Mouse (Mus musculus) heart, postnatal 0 days (tissue): ENCODE data around the gene Zfp60. TPM values are rescaled to one million over a fixed set of nuclear protein-coding genes. Genes with fewer than 3 reads are reported as not detected.

Source experiments
- ATAC-seq: fragments of 200-750 bp; cut with Nextera tagmentation; 2 replicates; pipeline ENCODE4 v1.8.0; 2017; ENCODE audit warnings: low read depth, moderate number of reproducible peaks, moderate library complexity; ENCODE audit not compliant: insufficient read depth
- DNase-seq: peaks from one replicate; pipeline ENCODE4 v3.0.0-alpha.2; 2016; ENCODE audit warnings: low spot score
- H3K27ac ChIP-seq: fragments of 300-500 bp; sonication (generic); 2 replicates; pipeline ENCODE4 v1.5.1; 2014; ENCODE audit warnings: low read depth, mild to moderate bottlenecking
- H3K27me3 ChIP-seq: fragments of 300-500 bp; sonication (generic); 2 replicates; pipeline ENCODE4 v1.6.1; 2014; ENCODE audit warnings: low read length, mixed read lengths; ENCODE audit not compliant: control insufficient read depth, insufficient read depth
- H3K36me3 ChIP-seq: fragments of 300-500 bp; sonication (generic); replicated peaks from 2 replicates; pipeline ENCODE4 v1.6.1; 2014; ENCODE audit warnings: low read length, mixed read lengths; ENCODE audit not compliant: control insufficient read depth, insufficient read depth
- H3K4me1 ChIP-seq: fragments of 300-500 bp; sonication (generic); 2 replicates; pipeline ENCODE4 v1.6.1; 2014; ENCODE audit warnings: antibody characterized with exemption; ENCODE audit not compliant: control insufficient read depth, insufficient read depth
- H3K4me2 ChIP-seq: fragments of 300-500 bp; sonication (generic); 2 replicates; pipeline ENCODE4 v1.6.1; 2014; ENCODE audit warnings: low read depth, mild to moderate bottlenecking, low read length, moderate library complexity
- H3K4me3 ChIP-seq: fragments of 300-500 bp; sonication (generic); 2 replicates; pipeline ENCODE4 v1.5.1; 2014; ENCODE audit warnings: low read depth, low read length
- H3K9ac ChIP-seq: fragments of 300-500 bp; sonication (generic); replicated peaks from 2 replicates; pipeline ENCODE4 v1.6.1; 2014; ENCODE audit warnings: low read depth, low read length, mixed read lengths
- H3K9me3 ChIP-seq: fragments of 300-500 bp; sonication (generic); replicated peaks from 2 replicates; pipeline ENCODE4 v1.6.1; 2016; ENCODE audit warnings: low read length; ENCODE audit not compliant: control insufficient read depth
- CTCF ChIP-seq: IDR thresholded peaks from 2 replicates; pipeline ENCODE4 v1.5.1; 2016; ENCODE audit warnings: antibody characterized with exemption, control low read depth, low read depth
- EP300 ChIP-seq: IDR thresholded peaks from 2 replicates; pipeline ENCODE4 v1.6.1; 2016; ENCODE audit warnings: antibody characterized with exemption, low read depth
- WGBS: fragments of 180-500 bp; shearing (Covaris S2); extraction: QIAGEN DNeasy Blood & Tissue Kit; methylation state at CpG from one replicate; pipeline ENCODE4 v1.1.7; 2014; 5-methylcytosine and 5-hydroxymethylcytosine counted together
- polyA plus RNA-seq: library from polyadenylated mRNA; unstranded; fragments of >200 nt; fragmentation: Nextera tagmentation; extraction: Ambion mirVana; gene quantifications from 2 replicates; pipeline ENCODE4 v1.2.1, GENCODE M21; 2015
- total RNA-seq: library from RNA; depleted of rRNA; stranded (reverse); fragments of >200 nt; gene quantifications from 2 replicates; pipeline ENCODE4 v1.2.3, GENCODE M21; 2014; ENCODE audit warnings: low replicate concordance

The Zfp60 gene
- total and polyA plus RNA-seq, 2 experiments from 2014 or later = 3.8 to 11.1 TPM

- Histone ChIP-seq H3K4me1 (0 out of 2 replicates have a peak, but pooled peaks cover 3% of the 10 kb centered on the region), H3K9ac (no peak overlapping the region), H3K4me3 (no peak overlapping the region), H3K4me2 (no peak overlapping the region), H3K27ac (no peak overlapping the region), H3K27me3 (0 out of 2 replicates have a peak, but pooled peaks cover 7% of the 10 kb centered on the region), H3K36me3 (no peaks in the 10 kb centered on the region), H3K9me3 (no peaks in the 10 kb centered on the region)
- DNase-seq = no peak
- no peak for TF ChIP-seq EP300
- TF ChIP-seq CTCF = no peak
- no peak for ATAC-seq
- WGBS = 70% methylated on average over 3 of the region's 3 CpGs
Measured at GRCm38 (mm10) chr7:27687836-27688235, 43.4 kb upstream of the Zfp60 start.

GRCm38 (mm10) chr7:27688246-27688788 lies 42.9 kb upstream of the Zfp60 start:
- Histone ChIP-seq H3K27me3 (0 out of 2 replicates have a peak, but pooled peaks cover 7% of the 10 kb centered on the region), H3K36me3 (no peaks in the 10 kb centered on the region), H3K27ac (peak overlapping the region; percentile 54; the same call in 1 of the 2 replicates), H3K4me2 (peak overlapping the region; percentile 76), H3K4me3 (peak overlapping the region; percentile 44), H3K9me3 (no peaks in the 10 kb centered on the region), H3K9ac (peak overlapping the region; percentile 52), H3K4me1 (0 out of 2 replicates have a peak, but pooled peaks cover 3% of the 10 kb centered on the region)
- TF ChIP-seq EP300 = no peak
- no peak for TF ChIP-seq CTCF
- DNase-seq (no peak), ATAC-seq (no peak)
- 30% methylated on average over 14 of the region's 14 CpGs for WGBS

GRCm38 (mm10) chr7:27688815-27689612 lies 42.2 kb upstream of the Zfp60 start, which contains the start of gene Zfp607b:
Gene Zfp607b, plus strand, starts transcription at chr7:27689340.
- Histone ChIP-seq H3K36me3 (no peaks in the 10 kb centered on the region), H3K9me3 (no peaks in the 10 kb centered on the region), H3K4me2 (peak within 1 kb of the TSS; percentile 76), H3K4me1 (0 out of 2 replicates have a peak, but pooled peaks cover 3% of the 10 kb centered on the region), H3K27me3 (0 out of 2 replicates have a peak, but pooled peaks cover 7% of the 10 kb centered on the region), H3K27ac (peak within 1 kb of the TSS; percentile 54), H3K9ac (peak within 1 kb of the TSS; percentile 52), H3K4me3 (peak within 1 kb of the TSS; percentile 44)
- DNase-seq = peak; percentile 98
- ATAC-seq = peak; percentile 99
- 0 out of 2 replicates have a peak, but pooled peaks have one; percentile 26 for TF ChIP-seq EP300
- TF ChIP-seq CTCF = no peak
- under 1% methylated on average over 19 of the region's 19 CpGs for WGBS

GRCm38 (mm10) chr7:27691076-27691475 lies 40.1 kb upstream of the Zfp60 start:
- Histone ChIP-seq H3K27me3 (no peaks in the 10 kb centered on the region), H3K4me1 (no peaks in the 10 kb centered on the region), H3K27ac (no peak overlapping the region), H3K4me2 (no peak overlapping the region), H3K36me3 (no peaks in the 10 kb centered on the region), H3K9me3 (no peaks in the 10 kb centered on the region), H3K9ac (no peak overlapping the region), H3K4me3 (no peak overlapping the region)
- ATAC-seq (no peak), DNase-seq (no peak)
- 29% methylated on average over 5 of the region's 5 CpGs for whole genome bisulfite sequencing
- TF ChIP-seq CTCF = peak; percentile 72
- no peak for TF ChIP-seq EP300

GRCm38 (mm10) chr7:27696711-27697110 lies 34.5 kb upstream of the Zfp60 start:
- 46% methylated on average over 3 of the region's 3 CpGs for WGBS
- no peak for ATAC-seq
- H3K4me3 ChIP-seq = no peak overlapping the region

More at GRCm38 (mm10) chr7:27696711-27697110, 34.5 kb upstream of the Zfp60 start:
- H3K9me3 ChIP-seq = no peaks in the 10 kb centered on the region
- no peak overlapping the region for H3K27ac ChIP-seq
- no peaks in the 10 kb centered on the region for H3K27me3 ChIP-seq
- H3K4me2 ChIP-seq = no peak overlapping the region
- H3K36me3 ChIP-seq = no peaks in the 10 kb centered on the region
- TF ChIP-seq EP300 = no peak
- TF ChIP-seq CTCF = no peak
- no peaks in the 10 kb centered on the region for H3K4me1 ChIP-seq
- DNase-seq = no peak
- H3K9ac ChIP-seq = no peak overlapping the region
